Mouse (Mus musculus): ENCODE measurements around the gene P2ry6. TPM values are rescaled to one million over a fixed set of nuclear protein-coding genes. Genes with fewer than 3 reads are reported as not detected.

Gene P2ry6
- total and polyA plus RNA-seq, 2 experiments = 0.92 to 4.3 TPM

GRCm38 (mm10) chr7:100919006-100919808, 55.2 kb downstream of the P2ry6 start:
- Histone ChIP-seq H3K79me2 (ENCODE audit: control insufficient read depth, insufficient read depth, low read length) (no peaks in the 10 kb centered on the region), H3K36me3 (ENCODE audit: control insufficient read depth, insufficient read depth, low read length) (no peaks in the 10 kb centered on the region), H3K4me1 (ENCODE audit: control insufficient read depth, insufficient read depth, low read length) (no peaks in the 10 kb centered on the region), H3K27ac (replicated peaks; ENCODE audit: insufficient read depth, low read depth, low read length) (no peak overlapping the region), H3K4me3 (ENCODE audit: insufficient read depth, low read depth, low read length) (no peak overlapping the region), H3K27me3 (ENCODE audit: control insufficient read depth, insufficient read depth, low read length) (no peaks in the 10 kb centered on the region), H3K9ac (ENCODE audit: low read depth, low read length) (no peak overlapping the region)
- 83% methylated on average over 7 of the region's 7 CpGs for whole genome bisulfite sequencing
- TF ChIP-seq CTCF (IDR thresholded peaks at IDR 0.05; ENCODE audit: low read depth, low read length) (no peak), POLR2A (IDR thresholded peaks at IDR 0.05; ENCODE audit: extremely low read depth, insufficient read depth, low read length) (no peak)
- no peak for DNase-seq (ENCODE audit: extremely low read depth, low read depth, low spot score)

- TF ChIP-seq CTCF (IDR thresholded peaks at IDR 0.05; ENCODE audit: low read depth, low read length) = no peak
- TF ChIP-seq POLR2A (IDR thresholded peaks at IDR 0.05; ENCODE audit: extremely low read depth, insufficient read depth, low read length) = no peak
- Histone ChIP-seq H3K9ac (ENCODE audit: low read depth, low read length) (no peak overlapping the region), H3K27me3 (ENCODE audit: control insufficient read depth, insufficient read depth, low read length) (no peaks in the 10 kb centered on the region), H3K36me3 (ENCODE audit: control insufficient read depth, insufficient read depth, low read length) (no peaks in the 10 kb centered on the region), H3K27ac (replicated peaks; ENCODE audit: insufficient read depth, low read depth, low read length) (peak overlapping the region; percentile 19; the same call in 1 of the 2 replicates), H3K79me2 (ENCODE audit: control insufficient read depth, insufficient read depth, low read length) (no peaks in the 10 kb centered on the region), H3K4me3 (ENCODE audit: insufficient read depth, low read depth, low read length) (no peak overlapping the region), H3K4me1 (ENCODE audit: control insufficient read depth, insufficient read depth, low read length) (no peaks in the 10 kb centered on the region)
- WGBS = 83% methylated on average over 9 of the region's 9 CpGs
- DNase-seq (ENCODE audit: extremely low read depth, low read depth, low spot score) = no peak
Measured at GRCm38 (mm10) chr7:100918176-100918575, 56.3 kb downstream of the P2ry6 start.

GRCm38 (mm10) chr7:100917751-100918150, 56.7 kb downstream of the P2ry6 start:
- Histone ChIP-seq H3K4me3 (ENCODE audit: insufficient read depth, low read depth, low read length) (no peak overlapping the region), H3K9ac (ENCODE audit: low read depth, low read length) (no peak overlapping the region), H3K27ac (replicated peaks; ENCODE audit: insufficient read depth, low read depth, low read length) (no peak overlapping the region), H3K4me1 (ENCODE audit: control insufficient read depth, insufficient read depth, low read length) (no peaks in the 10 kb centered on the region), H3K36me3 (ENCODE audit: control insufficient read depth, insufficient read depth, low read length) (no peaks in the 10 kb centered on the region), H3K27me3 (ENCODE audit: control insufficient read depth, insufficient read depth, low read length) (no peaks in the 10 kb centered on the region), H3K79me2 (ENCODE audit: control insufficient read depth, insufficient read depth, low read length) (no peaks in the 10 kb centered on the region)
- DNase-seq (ENCODE audit: extremely low read depth, low read depth, low spot score) = no peak
- 82% methylated on average over 6 of the region's 6 CpGs for whole genome bisulfite sequencing
- TF ChIP-seq POLR2A (IDR thresholded peaks at IDR 0.05; ENCODE audit: extremely low read depth, insufficient read depth, low read length) (no peak), CTCF (IDR thresholded peaks at IDR 0.05; ENCODE audit: low read depth, low read length) (no peak)

GRCm38 (mm10) chr7:100916526-100916925, 57.9 kb downstream of the P2ry6 start:
- 83% methylated on average over 6 of the region's 6 CpGs for WGBS
- TF ChIP-seq POLR2A (IDR thresholded peaks at IDR 0.05; ENCODE audit: extremely low read depth, insufficient read depth, low read length) = no peak
- TF ChIP-seq CTCF (IDR thresholded peaks at IDR 0.05; ENCODE audit: low read depth, low read length) = no peak
- H3K4me3 ChIP-seq (ENCODE audit: insufficient read depth, low read depth, low read length) = no peak overlapping the region
- no peaks in the 10 kb centered on the region for H3K79me2 ChIP-seq (ENCODE audit: control insufficient read depth, insufficient read depth, low read length)
- DNase-seq (ENCODE audit: extremely low read depth, low read depth, low spot score) = no peak
- H3K9ac ChIP-seq (ENCODE audit: low read depth, low read length) = no peak overlapping the region
- H3K36me3 ChIP-seq (ENCODE audit: control insufficient read depth, insufficient read depth, low read length) = no peaks in the 10 kb centered on the region
- H3K4me1 ChIP-seq (ENCODE audit: control insufficient read depth, insufficient read depth, low read length) = no peaks in the 10 kb centered on the region
- H3K27me3 ChIP-seq (ENCODE audit: control insufficient read depth, insufficient read depth, low read length) = no peaks in the 10 kb centered on the region
- H3K27ac ChIP-seq (replicated peaks; ENCODE audit: insufficient read depth, low read depth, low read length) = no peak overlapping the region

- no peaks in the 10 kb centered on the region for H3K4me1 ChIP-seq (ENCODE audit: control insufficient read depth, insufficient read depth, low read length)
- no peak for TF ChIP-seq POLR2A (IDR thresholded peaks at IDR 0.05; ENCODE audit: extremely low read depth, insufficient read depth, low read length)
- TF ChIP-seq CTCF (IDR thresholded peaks at IDR 0.05; ENCODE audit: low read depth, low read length) = no peak
- H3K4me3 ChIP-seq (ENCODE audit: insufficient read depth, low read depth, low read length) = no peak overlapping the region
- WGBS = 89% methylated on average over 5 of the region's 5 CpGs
- no peaks in the 10 kb centered on the region for H3K79me2 ChIP-seq (ENCODE audit: control insufficient read depth, insufficient read depth, low read length)
- no peak for DNase-seq (ENCODE audit: extremely low read depth, low read depth, low spot score)
- H3K27me3 ChIP-seq (ENCODE audit: control insufficient read depth, insufficient read depth, low read length) = no peaks in the 10 kb centered on the region
- no peak overlapping the region for H3K27ac ChIP-seq (replicated peaks; ENCODE audit: insufficient read depth, low read depth, low read length)
- H3K9ac ChIP-seq (ENCODE audit: low read depth, low read length) = no peak overlapping the region
- H3K36me3 ChIP-seq (ENCODE audit: control insufficient read depth, insufficient read depth, low read length) = no peaks in the 10 kb centered on the region
Measured at GRCm38 (mm10) chr7:100915204-100915603, 59.2 kb downstream of the P2ry6 start.

- no peaks in the 10 kb centered on the region for H3K79me2 ChIP-seq (ENCODE audit: control insufficient read depth, insufficient read depth, low read length)
- WGBS = 76% methylated on average over 9 of the region's 9 CpGs
- no peak overlapping the region for H3K9ac ChIP-seq (ENCODE audit: low read depth, low read length)
- no peaks in the 10 kb centered on the region for H3K4me1 ChIP-seq (ENCODE audit: control insufficient read depth, insufficient read depth, low read length)
- no peak overlapping the region for H3K4me3 ChIP-seq (ENCODE audit: insufficient read depth, low read depth, low read length)
- H3K27me3 ChIP-seq (ENCODE audit: control insufficient read depth, insufficient read depth, low read length) = no peaks in the 10 kb centered on the region
- no peak overlapping the region for H3K27ac ChIP-seq (replicated peaks; ENCODE audit: insufficient read depth, low read depth, low read length)
- TF ChIP-seq POLR2A (IDR thresholded peaks at IDR 0.05; ENCODE audit: extremely low read depth, insufficient read depth, low read length) = no peak
- TF ChIP-seq CTCF (IDR thresholded peaks at IDR 0.05; ENCODE audit: low read depth, low read length) = no peak
- no peaks in the 10 kb centered on the region for H3K36me3 ChIP-seq (ENCODE audit: control insufficient read depth, insufficient read depth, low read length)
- no peak for DNase-seq (ENCODE audit: extremely low read depth, low read depth, low spot score)
Measured at GRCm38 (mm10) chr7:100911791-100912190, 62.7 kb downstream of the P2ry6 start.
